Mouse (Mus musculus): ENCODE data around the gene Ifngr1. TPM values are rescaled to one million over a fixed set of nuclear protein-coding genes. Genes with fewer than 3 reads are reported as not detected.

Gene Ifngr1
- 17.4 and 23.1 TPM in 2 replicates for polyA plus RNA-seq (2021; fragmentation: Nextera tagmentation)
- long read RNA-seq, experiment 1, transcript Ifngr1-201 (7 exons, 2,112 nt) = major isoform, 76 of 85 reads
- long read RNA-seq, experiment 1, partial matches to known transcripts = 2 of 85 reads
- long read RNA-seq, experiment 1, other reads (novel, unspliced or antisense) = 3 of 85 reads
- long read RNA-seq, experiment 2, transcript Ifngr1-201 (7 exons, 2,112 nt) = major isoform, 34 of 39 reads
- long read RNA-seq, experiment 2, partial matches to known transcripts = 1 of 39 reads
- long read RNA-seq, experiment 2, other reads (novel, unspliced or antisense) = 3 of 39 reads

DNA sequence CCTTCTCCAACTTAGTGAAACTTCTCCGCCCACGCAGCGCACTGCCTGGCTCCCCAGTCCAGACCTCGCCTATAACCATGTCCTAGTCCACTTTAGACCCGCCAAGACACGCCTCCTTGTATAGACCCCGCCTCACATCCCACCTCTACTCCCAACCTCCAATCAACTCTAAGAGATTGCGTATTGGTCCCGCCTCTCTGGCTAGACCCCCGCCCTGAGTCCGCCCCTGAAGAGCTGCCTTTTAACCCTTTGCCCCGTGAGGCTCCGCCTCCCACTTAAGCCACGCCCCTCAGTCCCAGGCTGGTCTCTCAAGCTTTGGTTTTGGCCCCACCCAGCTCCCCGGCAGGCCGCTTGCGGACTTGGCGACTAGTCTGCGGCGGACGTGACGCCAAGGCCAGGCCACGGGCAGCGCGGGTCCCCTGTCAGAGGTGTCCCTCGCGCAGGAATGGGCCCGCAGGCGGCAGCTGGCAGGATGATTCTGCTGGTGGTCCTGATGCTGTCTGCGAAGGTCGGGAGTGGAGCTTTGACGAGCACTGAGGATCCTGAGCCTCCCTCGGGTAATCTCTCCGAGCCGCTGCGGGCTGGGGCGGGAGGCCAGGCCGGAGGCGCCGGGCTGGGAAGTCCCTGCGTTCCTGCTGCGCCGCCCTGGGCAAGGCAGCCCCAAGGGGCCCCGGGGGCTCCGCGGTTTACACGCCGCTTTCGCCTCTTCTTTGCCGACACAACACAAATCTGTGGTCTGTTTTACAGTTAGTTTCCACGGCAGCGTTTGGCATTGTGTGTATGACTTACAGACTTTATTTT, at the start of gene Ifngr1:
Gene Ifngr1, plus strand, starts transcription at position 309 of the 801 bp plus-strand sequence.

GRCm38 (mm10) chr10:19621408-19622048, 29.8 kb downstream of the Ifngr1 start, which contains the start of gene Il22ra2:
Gene Il22ra2, plus strand, starts transcription at chr10:19621998.

Other genes starting within 250 kb of the Ifngr1 start
- not detected in 2 replicates for gene Olig3, start 235.4 kb upstream of the Ifngr1 start, polyA plus RNA-seq (2021; fragmentation: Nextera tagmentation)
- not detected in 2 replicates for gene Il22ra2, start 30.0 kb downstream of the Ifngr1 start, polyA plus RNA-seq (2021; fragmentation: Nextera tagmentation)
- gene Il20ra, start 120.6 kb downstream of the Ifngr1 start, polyA plus RNA-seq (2021; fragmentation: Nextera tagmentation) = 0.18 and 0.33 TPM in 2 replicates

All from left cerebral cortex, adult 6 months (tissue).